Comparison of ENCODE assay signal across 8 mouse cellular contexts in the genomic region with DNA sequence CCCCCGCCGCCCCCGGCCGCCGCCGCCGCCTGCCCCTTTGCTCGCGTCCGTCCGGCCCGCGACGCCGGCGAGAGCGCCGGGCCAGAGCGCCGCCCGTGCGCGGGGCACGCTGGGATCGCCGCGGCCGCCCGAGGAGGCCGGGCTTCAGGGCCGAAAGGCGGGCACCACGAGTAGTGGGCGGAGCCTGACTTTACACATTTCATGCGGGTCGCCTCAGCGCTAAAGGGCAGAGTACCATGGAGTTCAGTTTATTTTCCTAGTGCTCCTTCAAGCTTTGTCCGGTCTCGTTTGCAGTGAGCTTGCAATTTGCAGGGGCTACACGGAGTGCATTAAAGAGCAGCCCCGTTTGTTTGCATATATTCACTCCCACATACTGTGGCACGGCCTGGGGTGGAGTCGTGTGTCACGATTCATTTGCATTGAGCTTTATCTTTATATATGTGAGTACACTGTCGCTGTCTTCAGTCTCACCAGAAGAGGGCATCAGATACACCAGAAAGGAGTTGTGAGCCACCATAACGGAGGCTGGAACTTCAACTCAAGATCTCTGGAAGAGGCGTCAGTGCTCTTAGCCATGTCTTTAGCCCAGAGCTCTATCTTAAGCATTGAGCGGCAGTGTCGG. TPM values are rescaled to one million over a fixed set of nuclear protein-coding genes. Genes with fewer than 3 reads are reported as not detected.
DNase-seq lines count a peak whose midpoint lies in the region; ATAC-seq and TF ChIP-seq lines count a peak whose summit lies in the region.

A gene (minus strand): TSS at position 136 of the 622 bp plus-strand sequence.

- peaks cover 10% of the 10 kb centered on the region for H3K36me3 ChIP-seq in limb, embryonic 15.5 days
- peaks cover 3% of the 10 kb centered on the region for H3K36me3 ChIP-seq in midbrain, postnatal 0 days (ENCODE audit: insufficient read depth, low read length)

- ATAC-seq in limb, embryonic 15.5 days (ENCODE audit: insufficient number of reproducible peaks, low FRiP score, low TSS enrichment, low read depth): peak; percentile 75
- peak; percentile 81 for ATAC-seq in midbrain, postnatal 0 days (ENCODE audit: low FRiP score)

- peak within 1 kb of the TSS; percentile 91 for H3K4me3 ChIP-seq in bone marrow macrophage, adult 2 months (ENCODE audit: insufficient read depth, low read length)
- peak within 1 kb of the TSS; percentile 90 for H3K4me3 ChIP-seq in embryonic fibroblast, embryonic 13.5 days (ENCODE audit: insufficient read depth, low read length)
- peak within 1 kb of the TSS; percentile 81 for H3K4me3 ChIP-seq in limb, embryonic 15.5 days
- H3K4me3 ChIP-seq in midbrain, postnatal 0 days (ENCODE audit: low read depth, low read length): peak within 1 kb of the TSS; percentile 75

- H3K27ac ChIP-seq in bone marrow macrophage, adult 2 months (ENCODE audit: insufficient read depth, low read depth, low read length): peak within 1 kb of the TSS; percentile 87
- peak within 1 kb of the TSS; percentile 99 for H3K27ac ChIP-seq in embryonic fibroblast, embryonic 13.5 days (ENCODE audit: insufficient read depth, low read length)
- peak within 1 kb of the TSS; percentile 99 for H3K27ac ChIP-seq in limb, embryonic 15.5 days
- H3K27ac ChIP-seq in midbrain, postnatal 0 days (ENCODE audit: low read depth, low read length): peak within 1 kb of the TSS; percentile 96

- no peaks in the 10 kb centered on the region for H3K27me3 ChIP-seq in limb, embryonic 15.5 days
- peaks cover 16% of the 10 kb centered on the region for H3K27me3 ChIP-seq in midbrain, postnatal 0 days (ENCODE audit: insufficient read depth, low read length)

- H3K4me2 ChIP-seq in limb, embryonic 15.5 days: peak within 1 kb of the TSS; percentile 92
- H3K4me2 ChIP-seq in midbrain, postnatal 0 days (ENCODE audit: low read depth, low read length, poor library complexity, severe bottlenecking): peak within 1 kb of the TSS; percentile 69

- no peak for TF ChIP-seq POLR2A in bone marrow macrophage, adult 2 months (IDR thresholded peaks at IDR 0.05; ENCODE audit: borderline replicate concordance, low read depth, low read length)
- peak; percentile 40; the same call in 1 of the 2 replicates for TF ChIP-seq POLR2A in embryonic fibroblast, embryonic 13.5 days (IDR thresholded peaks at IDR 0.05; ENCODE audit: low read depth, low read length)

- TF ChIP-seq CTCF in bone marrow macrophage, adult 2 months (IDR thresholded peaks at IDR 0.05; ENCODE audit: low read depth, low read length): peak; percentile 53; the same call in 1 of the 2 replicates
- no peak for TF ChIP-seq CTCF in embryonic fibroblast, embryonic 13.5 days (IDR thresholded peaks at IDR 0.05; ENCODE audit: borderline replicate concordance, insufficient read depth, low read length)
- TF ChIP-seq CTCF in midbrain, postnatal 0 days (IDR thresholded peaks at IDR 0.05): peak; percentile 88

- H3K4me1 ChIP-seq in bone marrow macrophage, adult 2 months (ENCODE audit: control insufficient read depth, insufficient read depth, low read length): peaks cover 17% of the 10 kb centered on the region
- H3K4me1 ChIP-seq in embryonic fibroblast, embryonic 13.5 days (ENCODE audit: control insufficient read depth, insufficient read depth, low read length): peaks cover 2% of the 10 kb centered on the region; the same call in 1 of the 2 replicates
- peaks cover 59% of the 10 kb centered on the region for H3K4me1 ChIP-seq in limb, embryonic 15.5 days
- peaks cover 17% of the 10 kb centered on the region for H3K4me1 ChIP-seq in midbrain, postnatal 0 days (ENCODE audit: insufficient read depth, low read length)

- peak; percentile 95 for DNase-seq in CD4-positive helper T cell, adult 2 months (ENCODE audit: low read depth, low spot score)
- DNase-seq in heart, adult 9 months (ENCODE audit: low spot score in 2 of 2): peak; percentile 78 to 88
- DNase-seq in kidney, adult 9 months: peak; percentile 93
- peak; percentile 94 for DNase-seq in midbrain, postnatal 0 days (ENCODE audit: low spot score)
- DNase-seq in spleen, postnatal 36 days (ENCODE audit: low spot score in 2 of 2): peak; percentile 87 to 91

- WGBS in limb, embryonic 15.5 days: under 1% methylated on average over 46 of the region's 49 CpGs
- WGBS in midbrain, postnatal 0 days: 0% methylated on average over 33 of the region's 49 CpGs

- H3K9me3 ChIP-seq in limb, embryonic 15.5 days: no peaks in the 10 kb centered on the region
- no peaks in the 10 kb centered on the region for H3K9me3 ChIP-seq in midbrain, postnatal 0 days (ENCODE audit: low read length)

- H3K9ac ChIP-seq in limb, embryonic 15.5 days: peak within 1 kb of the TSS; percentile 91
- H3K9ac ChIP-seq in midbrain, postnatal 0 days (replicated peaks; ENCODE audit: low read length, poor library complexity, severe bottlenecking): peak within 1 kb of the TSS; percentile 89

RNA-seq across cellular contexts. Expression of the gene that starts here (rescaled TPM):
- 86.5 and 101 TPM in 2 replicates for polyA plus RNA-seq in bone marrow macrophage, adult 2 months (2012; ENCODE audit: insufficient read depth, insufficient read length, missing spikeins)
- polyA plus RNA-seq in embryonic fibroblast, embryonic 13.5 days (2011; ENCODE audit: insufficient read length, low read depth, missing spikeins): 73.4 and 78.1 TPM in 2 replicates
- 19.3 and 20.1 TPM in 2 replicates for polyA plus RNA-seq in limb, embryonic 15.5 days (2015; fragmentation: Nextera tagmentation; extraction: Ambion mirVana)
- total RNA-seq in midbrain, postnatal 0 days (2014; rRNA removed): 134 and 172 TPM in 2 replicates
- polyA plus RNA-seq in midbrain, postnatal 0 days (2015; fragmentation: Nextera tagmentation; extraction: Ambion mirVana): 26.2 and 29.3 TPM in 2 replicates

Comparison
In these comparisons a context has a peak if more than half of its experiments do, and no peak if none do; other contexts are left out.
1. Peak in every context shown above with its lines: DNase-seq, ATAC-seq, H3K4me3 ChIP-seq and H3K27ac ChIP-seq.